Mouse (Mus musculus): ENCODE results near the gene Vmn1r93.
"Not testable (repeated sequence)": the region's sequence is repeated elsewhere in the genome, so short reads cannot be mapped to it uniquely, and the experiment has no call there.

Vmn1r93 gene

GRCm38 (mm10) chr7:20138988-20139387 is at the start of gene Vmn1r93:
Gene Vmn1r93 (minus strand): TSS chr7:20139088.
- not testable (repeated sequence) for DNase-seq (ENCODE audit: low spot score in 2 of 2)

- not testable (repeated sequence) for DNase-seq (ENCODE audit: low spot score in 2 of 2)
Observed at GRCm38 (mm10) chr7:20168277-20168676, 29.4 kb upstream of the Vmn1r93 start, which contains the start of gene Vmn1r94. Gene Vmn1r94 (minus strand): TSS chr7:20168377.

- not testable (repeated sequence) for DNase-seq (ENCODE audit: low spot score in 2 of 2)
Observed at GRCm38 (mm10) chr7:20122479-20122878, 16.4 kb downstream of the Vmn1r93 start, which contains the start of gene Gm16442. Gene Gm16442 (minus strand): TSS chr7:20122579.

GRCm38 (mm10) chr7:20099380-20099779 is 39.5 kb downstream of the Vmn1r93 start, which contains the start of gene Vmn1r91:
Gene Vmn1r91 (plus strand): TSS chr7:20099680.
- not testable (repeated sequence) for DNase-seq (ENCODE audit: low spot score in 2 of 2)

Data from right cerebral cortex, adult 2 months (tissue).